Mouse (Mus musculus): ENCODE data around the gene Kcnab1. TPM values are rescaled to one million over a fixed set of nuclear protein-coding genes. Genes with fewer than 3 reads are reported as not detected.

Kcnab1 gene
- 100 to 1,000 TPM in 1 of 2 experiments, 10 to 100 TPM in 1; 88.7 to 103 TPM for total RNA-seq (2021)
- long read RNA-seq, experiment 1, transcript Kcnab1-201 (14 exons, 3,245 nt), result major isoform, 45 of 53 reads
- long read RNA-seq, experiment 1, partial matches to known transcripts, result 2 of 53 reads
- long read RNA-seq, experiment 1, other reads (novel, unspliced or antisense), result 6 of 53 reads
- long read RNA-seq, experiment 2, transcript Kcnab1-201 (14 exons, 3,245 nt), result major isoform, 56 of 63 reads
- long read RNA-seq, experiment 2, partial matches to known transcripts, result 2 of 63 reads
- long read RNA-seq, experiment 2, other reads (novel, unspliced or antisense), result 5 of 63 reads

GRCm38 (mm10) chr3:65108945-65109921 is at the start of gene Kcnab1:
Gene Kcnab1 (plus strand): TSS chr3:65109384.
- peak; percentile 52 to 62 for DNase-seq (ENCODE audit: low spot score in 2 of 2)

GRCm38 (mm10) chr3:65088295-65088694 is 20.9 kb upstream of the Kcnab1 start:
- no peak for DNase-seq (ENCODE audit: low spot score in 2 of 2)

DNA sequence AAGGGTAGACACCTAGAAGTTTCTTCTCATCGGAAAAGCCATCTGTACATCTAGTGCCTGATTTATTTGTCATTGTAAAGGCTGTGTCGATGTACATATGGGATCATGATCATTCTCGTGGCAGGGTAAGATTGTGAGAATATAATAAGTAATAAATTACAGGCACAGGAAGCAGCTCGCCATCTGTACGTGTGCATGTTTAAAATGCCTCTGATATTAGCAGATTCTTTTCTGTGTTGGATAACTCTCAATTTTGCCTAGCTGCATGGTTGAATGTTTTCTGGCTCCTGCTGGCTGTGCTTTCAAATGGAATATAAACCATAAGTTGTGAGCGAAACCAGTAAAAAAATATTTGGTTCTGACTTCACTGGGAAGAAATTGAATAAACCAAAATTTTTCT is 5.1 kb upstream of the Kcnab1 start:
- DNase-seq (ENCODE audit: low spot score in 2 of 2), result peak in 1 of 2 experiments; percentile 52

DNA sequence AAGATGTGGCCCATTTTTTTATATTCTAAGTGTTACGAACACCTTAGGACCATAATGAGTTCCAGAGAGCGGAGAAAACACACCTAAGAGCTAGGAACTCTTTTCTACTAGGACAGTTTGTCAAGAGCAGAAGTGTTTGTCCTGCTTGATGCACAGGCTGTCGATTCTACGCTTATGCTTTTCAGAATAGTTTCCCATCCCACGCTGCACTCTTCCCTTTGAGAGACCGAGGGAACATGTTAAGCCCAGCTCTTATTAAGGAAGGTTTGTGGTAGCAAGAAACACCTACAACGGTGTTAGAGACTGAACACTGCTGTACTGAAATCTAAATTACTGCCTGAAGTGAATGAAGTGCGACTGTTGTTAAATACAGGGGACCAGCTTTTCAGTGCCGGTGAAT is 1.0 kb downstream of the Kcnab1 start:
- DNase-seq (ENCODE audit: low spot score in 2 of 2), result no peak

DNA sequence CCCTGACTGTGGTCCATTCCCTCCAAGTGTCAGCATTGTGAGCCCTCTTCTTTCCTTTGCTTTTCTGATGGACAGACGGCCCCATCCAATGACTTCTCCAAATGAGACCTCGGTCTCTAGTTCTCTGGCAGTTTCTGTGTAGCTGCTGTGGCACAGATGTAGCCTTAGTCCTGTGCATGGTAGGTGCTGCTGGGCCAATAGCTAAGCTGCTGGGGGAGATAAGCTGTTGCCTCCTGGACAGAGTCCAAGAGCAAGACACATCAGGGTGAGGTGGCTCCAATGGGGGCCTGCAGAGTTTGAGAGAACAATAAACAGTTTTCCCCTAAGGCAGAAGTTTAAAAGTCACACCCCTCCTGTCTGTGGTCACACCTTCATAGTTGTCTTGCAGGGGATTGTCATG is 2.0 kb downstream of the Kcnab1 start:
- no peak for DNase-seq (ENCODE audit: low spot score in 2 of 2)

DNA sequence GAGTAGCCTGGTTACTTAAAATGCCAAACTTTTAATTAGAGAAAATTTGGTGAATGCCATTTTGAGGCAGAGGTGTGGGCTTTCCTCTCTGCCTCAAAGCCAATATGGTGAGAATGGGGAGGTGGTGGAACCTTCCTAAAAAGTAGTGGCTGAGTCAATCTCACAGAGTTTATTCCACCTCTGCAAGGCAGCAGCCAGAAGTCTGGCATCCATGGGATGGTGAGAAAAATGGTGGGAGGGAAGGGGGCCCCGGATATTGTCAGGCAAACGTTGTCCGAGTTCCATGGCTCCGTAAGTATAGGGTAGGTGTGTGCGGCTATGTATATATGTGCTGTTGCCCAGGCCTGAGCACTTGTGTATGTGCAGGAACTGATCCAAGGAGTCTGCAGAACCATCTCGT is 6.0 kb downstream of the Kcnab1 start:
- DNase-seq (ENCODE audit: low spot score in 2 of 2), result no peak

DNA sequence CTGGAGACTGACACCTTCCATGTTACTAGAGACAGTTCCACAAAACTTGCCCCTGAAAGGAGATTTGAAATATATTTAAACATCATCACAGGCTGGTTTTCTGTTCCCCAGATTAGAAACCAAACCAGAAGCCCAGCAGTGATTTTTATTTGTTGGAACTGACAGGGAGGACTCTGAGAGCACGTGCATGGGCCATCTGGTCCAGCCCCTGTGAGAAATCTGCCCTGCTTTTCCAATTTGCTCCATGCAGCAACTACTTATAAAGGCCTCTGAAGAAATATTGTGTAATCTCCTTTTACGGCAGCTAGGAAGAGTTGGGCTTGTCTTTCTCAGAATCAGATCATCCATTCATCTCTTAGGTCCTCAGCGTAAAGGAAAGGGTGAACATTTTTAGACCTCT is 7.8 kb downstream of the Kcnab1 start:
- DNase-seq (ENCODE audit: low spot score in 2 of 2), result peak in 1 of 2 experiments; percentile 73

DNA sequence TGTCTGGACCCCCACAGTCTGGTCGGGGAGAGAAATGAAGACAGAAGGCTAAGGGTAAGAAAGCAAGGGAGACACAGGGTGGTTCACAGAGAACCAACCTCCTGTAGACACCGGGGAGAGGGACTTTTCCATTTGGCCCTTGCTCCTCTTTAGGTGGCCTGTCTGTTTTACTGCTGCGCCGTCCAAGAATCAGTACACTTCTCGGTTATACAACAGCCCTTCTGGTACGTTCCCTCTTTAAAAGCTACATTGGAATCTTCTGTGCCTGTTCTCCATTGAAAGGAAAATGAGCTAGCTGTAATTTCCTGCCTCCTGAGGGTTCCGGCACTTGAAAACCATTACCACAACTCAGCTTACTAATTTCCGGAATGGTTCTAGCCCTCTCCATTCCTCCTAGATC is 8.2 kb downstream of the Kcnab1 start:
- DNase-seq (ENCODE audit: low spot score in 2 of 2), result no peak

- DNase-seq (ENCODE audit: low spot score in 2 of 2), result peak in 1 of 2 experiments; percentile 76
Observed at GRCm38 (mm10) chr3:65124975-65125374, 15.8 kb downstream of the Kcnab1 start.

DNA sequence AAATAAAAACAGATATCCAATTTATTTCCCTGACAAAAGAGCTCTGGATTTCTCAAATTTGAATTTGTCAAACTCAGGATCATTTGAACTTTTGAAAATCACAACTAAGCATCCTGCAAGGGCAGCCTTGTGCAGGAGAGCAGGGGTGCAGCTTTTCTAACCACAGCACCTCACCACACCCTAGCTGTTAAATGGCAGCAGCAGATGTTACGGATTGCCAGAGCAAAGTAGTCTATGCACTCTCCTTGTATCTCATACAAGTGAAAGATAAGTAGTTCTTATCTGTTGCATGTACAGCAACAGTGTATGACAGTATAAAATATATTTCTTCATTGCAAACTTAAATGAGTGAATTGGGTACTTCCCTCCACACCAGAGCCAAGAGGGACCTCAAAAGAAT is 20.4 kb downstream of the Kcnab1 start:
- DNase-seq (ENCODE audit: low spot score in 2 of 2), result no peak

DNA sequence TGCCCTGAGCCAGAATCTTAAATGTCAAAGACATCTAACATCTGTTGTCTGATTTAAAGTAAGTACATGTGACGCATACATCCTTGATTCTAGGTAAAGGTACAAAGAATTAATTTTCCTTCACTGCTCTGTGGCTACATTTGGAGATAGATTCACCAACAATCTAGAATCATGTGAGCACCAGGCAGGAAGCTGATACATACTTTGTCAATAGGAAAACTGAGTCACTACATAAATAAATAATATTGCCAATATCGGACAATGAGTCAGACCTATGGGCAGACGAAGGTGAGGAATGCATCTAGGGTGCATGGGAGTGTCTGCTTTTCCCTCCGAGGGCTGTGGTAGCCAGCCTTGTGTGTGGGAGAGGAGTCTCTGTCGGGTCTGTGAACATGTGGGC is 25.7 kb downstream of the Kcnab1 start:
- DNase-seq (ENCODE audit: low spot score in 2 of 2), result no peak

DNA sequence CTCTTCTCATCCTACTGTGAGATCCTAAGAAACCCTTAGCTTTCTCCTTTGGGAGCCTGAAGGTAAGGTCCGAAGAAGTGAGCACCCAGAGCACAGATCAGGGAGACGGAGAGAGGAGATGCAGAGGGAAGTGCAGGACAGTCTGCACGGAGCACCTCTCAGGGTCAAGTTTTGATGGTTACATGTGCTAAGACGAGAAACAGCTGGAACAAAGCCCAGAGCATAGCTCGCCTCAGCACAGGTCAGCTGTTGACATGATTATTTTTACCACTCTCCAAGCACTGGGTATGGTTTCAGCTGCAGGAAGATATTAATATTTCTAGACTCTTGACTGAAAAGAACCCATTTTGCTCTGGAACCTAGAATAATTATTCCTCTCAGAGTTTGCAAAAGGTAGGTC is 27.7 kb downstream of the Kcnab1 start:
- no peak for DNase-seq (ENCODE audit: low spot score in 2 of 2)

GRCm38 (mm10) chr3:65138739-65139138 is 29.6 kb downstream of the Kcnab1 start:
- no peak for DNase-seq (ENCODE audit: low spot score in 2 of 2)

DNA sequence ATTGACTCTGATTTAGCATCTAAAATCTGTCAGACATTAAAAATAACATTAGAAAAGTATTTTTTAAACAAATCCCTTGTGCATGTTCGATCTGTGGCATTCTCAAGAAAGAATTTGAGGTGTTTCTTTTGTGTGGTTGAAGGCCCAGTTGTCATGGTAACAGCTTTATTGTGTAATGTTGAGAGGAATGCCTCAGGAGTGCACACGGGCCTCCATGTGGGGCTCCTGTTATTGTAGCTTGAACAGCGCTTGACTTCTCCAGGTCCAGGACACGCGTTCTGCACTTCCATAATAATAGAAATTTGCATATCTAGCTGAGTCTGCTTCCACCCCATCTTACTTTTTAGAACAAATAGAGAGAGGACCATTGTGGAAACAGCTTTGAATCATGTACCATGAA is 36.0 kb downstream of the Kcnab1 start:
- no peak for DNase-seq (ENCODE audit: low spot score in 2 of 2)

GRCm38 (mm10) chr3:65151808-65152207 is 42.6 kb downstream of the Kcnab1 start:
- no peak for DNase-seq (ENCODE audit: low spot score in 2 of 2)

DNA sequence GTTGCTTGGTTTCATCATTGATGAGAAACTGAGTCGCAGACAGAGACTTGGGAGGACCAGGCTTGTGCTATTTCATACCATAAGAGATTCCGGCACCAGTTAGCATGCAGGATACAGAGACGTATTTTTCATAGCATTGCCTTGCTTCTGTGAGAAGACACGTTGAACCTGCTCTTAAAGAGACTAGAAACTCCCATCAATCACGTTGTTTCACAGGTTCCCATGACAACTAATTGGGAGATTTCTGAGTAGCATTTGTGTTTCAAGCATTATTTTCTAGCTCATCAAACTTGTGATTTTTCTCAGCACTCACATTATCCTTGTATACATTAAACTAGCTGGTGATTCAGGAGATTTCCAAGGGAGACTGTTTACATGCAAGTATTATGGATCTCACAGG is 63.8 kb downstream of the Kcnab1 start:
- no peak for DNase-seq (ENCODE audit: low spot score in 2 of 2)

DNA sequence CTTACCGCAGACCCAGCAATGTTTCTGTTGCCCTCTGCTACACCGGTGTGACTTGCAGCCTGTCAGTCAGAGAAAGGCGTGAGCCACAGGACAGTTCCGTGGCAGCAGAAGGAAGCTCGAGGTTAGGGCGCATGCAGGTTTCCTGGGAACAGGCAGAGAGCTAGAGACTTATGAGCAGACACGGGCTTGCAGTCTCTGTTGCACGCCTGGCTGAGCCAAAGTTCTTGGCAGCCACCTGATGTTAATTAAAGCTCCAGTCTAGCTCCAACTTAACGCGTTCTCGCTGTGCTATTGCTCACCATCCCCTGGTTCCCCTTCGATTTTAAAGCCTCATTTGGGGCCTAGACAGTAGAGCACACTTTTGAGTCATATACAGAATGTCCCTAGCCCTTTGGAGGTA is 65.4 kb downstream of the Kcnab1 start:
- DNase-seq (ENCODE audit: low spot score in 2 of 2), result peak in 1 of 2 experiments; percentile 46

GRCm38 (mm10) chr3:65175819-65176218 is 66.6 kb downstream of the Kcnab1 start:
- DNase-seq (ENCODE audit: low spot score in 2 of 2), result no peak

GRCm38 (mm10) chr3:65176846-65177245 is 67.7 kb downstream of the Kcnab1 start:
- DNase-seq (ENCODE audit: low spot score in 2 of 2), result no peak

DNA sequence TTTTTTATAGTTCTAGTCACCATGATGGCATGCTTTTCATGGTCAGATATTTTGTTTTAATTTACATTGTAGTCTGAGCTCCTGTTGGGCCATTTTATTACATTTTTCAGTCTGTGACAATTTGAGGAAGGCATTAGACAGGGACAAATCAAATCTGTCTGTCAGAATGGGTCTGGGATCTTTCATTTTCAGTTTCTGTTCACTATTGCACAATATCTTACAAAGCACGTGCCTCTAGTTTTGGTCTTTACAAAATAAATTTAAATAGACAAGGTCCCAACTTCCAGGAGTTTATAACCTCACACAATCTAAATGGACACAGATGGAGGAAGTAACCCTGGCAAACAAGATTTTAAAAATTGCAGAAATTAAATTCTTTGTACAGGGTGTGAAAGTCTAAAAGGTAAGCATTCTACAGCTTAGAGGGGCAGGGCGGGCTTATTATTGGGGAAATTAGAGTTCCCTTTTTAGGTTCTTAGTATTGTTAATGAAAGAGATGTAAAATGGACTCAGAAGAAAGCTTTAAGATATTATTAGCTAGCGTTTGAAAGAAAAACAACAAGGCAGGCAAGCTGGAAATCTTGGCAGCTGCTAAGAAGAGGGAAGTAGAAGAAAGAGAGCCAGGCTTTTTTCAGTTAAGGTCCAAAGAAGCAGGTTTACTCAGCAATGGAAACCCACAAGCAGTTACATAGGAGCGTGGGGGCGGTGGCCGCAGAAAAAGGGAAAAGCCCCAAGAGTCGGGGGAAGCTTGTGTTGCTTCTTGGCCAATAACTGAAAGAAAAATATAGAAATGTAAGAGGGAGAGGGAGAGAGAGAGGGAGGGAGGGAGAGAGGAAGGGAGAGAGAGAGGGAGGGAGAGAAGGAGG is 78.9 kb downstream of the Kcnab1 start:
- DNase-seq (ENCODE audit: low spot score in 2 of 2), result no peak

- DNase-seq (ENCODE audit: low spot score in 2 of 2), result no peak
Observed at GRCm38 (mm10) chr3:65200611-65201010, 91.4 kb downstream of the Kcnab1 start.
